Mouse (Mus musculus) heart, embryonic 16.5 days (tissue): ENCODE data around the gene Ap3b1. TPM values are rescaled to one million over a fixed set of nuclear protein-coding genes. Genes with fewer than 3 reads are reported as not detected.
A peak's percentile ranks its signal among the peaks of the same experiment; 100 is the strongest.

Experiments used
- ATAC-seq: fragments of 200-750 bp; cut with Nextera tagmentation; replicated peaks from 2 replicates; pipeline ENCODE4 v1.8.0; 2017; ENCODE audit warnings: moderate number of reproducible peaks; ENCODE audit not compliant: insufficient read depth, low FRiP score; ENCODE audit errors: extremely low read depth
- H3K27ac ChIP-seq: fragments of 300-500 bp; sonication (generic); 2 replicates; pipeline ENCODE4 v1.5.1; 2014; ENCODE audit warnings: mild to moderate bottlenecking, low read length, control low read depth, moderate library complexity
- H3K27me3 ChIP-seq: fragments of 300-500 bp; sonication (generic); 2 replicates; pipeline ENCODE4 v1.6.1; 2014; ENCODE audit warnings: low read length, mixed read lengths; ENCODE audit not compliant: control insufficient read depth, insufficient read depth
- H3K36me3 ChIP-seq: fragments of 300-500 bp; sonication (generic); 2 replicates; pipeline ENCODE4 v1.6.1; 2014; ENCODE audit not compliant: control insufficient read depth, insufficient read depth
- H3K4me1 ChIP-seq: fragments of 300-500 bp; sonication (generic); 2 replicates; pipeline ENCODE4 v1.6.1; 2014; ENCODE audit warnings: low read length, mixed read lengths; ENCODE audit not compliant: control insufficient read depth, insufficient read depth
- H3K4me2 ChIP-seq: fragments of 300-500 bp; sonication (generic); 2 replicates; pipeline ENCODE4 v1.6.1; 2014; ENCODE audit warnings: low read depth, mild to moderate bottlenecking, control low read depth, low read length
- H3K4me3 ChIP-seq: fragments of 300-500 bp; sonication (generic); 2 replicates; pipeline ENCODE4 v1.5.1; 2014; ENCODE audit warnings: mild to moderate bottlenecking, control low read depth, low read length
- H3K9ac ChIP-seq: fragments of 300-500 bp; sonication (generic); 2 replicates; pipeline ENCODE4 v1.6.1; 2014; ENCODE audit warnings: low read length, control low read depth
- H3K9me3 ChIP-seq: fragments of 300-500 bp; sonication (generic); replicated peaks from 2 replicates; pipeline ENCODE4 v1.6.1; 2016; ENCODE audit warnings: low read length; ENCODE audit not compliant: control insufficient read depth
- WGBS: fragments of 180-500 bp; shearing (Covaris S2); extraction: QIAGEN DNeasy Blood & Tissue Kit; methylation state at CpG from one replicate; pipeline ENCODE4 v1.1.7; 2014; 5-methylcytosine and 5-hydroxymethylcytosine counted together
- microRNA-seq: library from miRNA; unstranded; fragments of <30 nt; microRNA quantifications from one replicate; pipeline ENCODE4, GENCODE M21; 2017
- polyA plus RNA-seq: library from polyadenylated mRNA; unstranded; fragments of >200 nt; fragmentation: Nextera tagmentation; extraction: Ambion mirVana; gene quantifications from 2 replicates; pipeline ENCODE4 v1.2.1, GENCODE M21; 2015

Gene Ap3b1
- polyA plus RNA-seq, 1 experiment from 2014 or later = 33.3 TPM

GRCm38 (mm10) chr13:94596386-94597033 is 237.8 kb downstream of the Ap3b1 start:
- Histone ChIP-seq H3K4me1 (peaks cover 9% of the 10 kb centered on the region), H3K27ac (no peak overlapping the region), H3K4me3 (peak overlapping the region; percentile 48), H3K36me3 (no peaks in the 10 kb centered on the region), H3K9me3 (no peaks in the 10 kb centered on the region), H3K27me3 (peaks cover 44% of the 10 kb centered on the region), H3K4me2 (peak overlapping the region; percentile 65), H3K9ac (no peak overlapping the region)
- ATAC-seq = no peak
- WGBS = 17% methylated on average over 20 of the region's 20 CpGs

- H3K4me3 ChIP-seq = no peak overlapping the region
- H3K9me3 ChIP-seq = no peaks in the 10 kb centered on the region
- H3K27me3 ChIP-seq = peaks cover 27% of the 10 kb centered on the region
- WGBS = 56% methylated on average over 8 of the region's 8 CpGs
- no peaks in the 10 kb centered on the region for H3K36me3 ChIP-seq
- H3K9ac ChIP-seq = no peak overlapping the region
- peaks cover 9% of the 10 kb centered on the region for H3K4me1 ChIP-seq
- H3K4me2 ChIP-seq = no peak overlapping the region
- H3K27ac ChIP-seq = no peak overlapping the region
- ATAC-seq = no peak
Measured at GRCm38 (mm10) chr13:94599718-94600117, 241.0 kb downstream of the Ap3b1 start.

- no peak overlapping the region for H3K4me3 ChIP-seq
- H3K27ac ChIP-seq = no peak overlapping the region
- 79% methylated on average over 9 of the region's 9 CpGs for WGBS
- H3K4me2 ChIP-seq = no peak overlapping the region
- no peaks in the 10 kb centered on the region for H3K9me3 ChIP-seq
- H3K27me3 ChIP-seq = no peaks in the 10 kb centered on the region
- no peak for ATAC-seq
- no peak overlapping the region for H3K9ac ChIP-seq
- no peaks in the 10 kb centered on the region for H3K36me3 ChIP-seq
- H3K4me1 ChIP-seq = no peaks in the 10 kb centered on the region; the same call in 1 of the 2 replicates
Measured at GRCm38 (mm10) chr13:94607035-94607860, 248.5 kb downstream of the Ap3b1 start.

DNA sequence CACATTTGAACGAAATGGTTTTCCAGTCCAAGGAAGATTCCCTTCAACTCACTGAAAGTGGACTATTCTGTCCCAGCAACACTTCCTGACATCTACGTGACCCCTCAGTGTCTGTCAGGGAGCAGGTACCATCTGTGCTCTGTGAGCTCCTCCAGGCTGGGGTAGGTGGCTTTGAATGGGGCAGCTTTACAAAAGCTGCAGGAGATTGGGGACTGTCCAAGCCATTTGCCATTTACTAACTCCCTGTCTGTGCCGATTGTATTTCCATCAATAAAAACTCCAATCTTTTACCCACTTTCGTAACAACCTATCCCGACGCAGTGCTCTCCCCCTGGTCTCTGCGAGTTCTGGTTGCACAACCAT is 249.1 kb downstream of the Ap3b1 start:
- Histone ChIP-seq H3K4me1 (no peaks in the 10 kb centered on the region; the same call in 1 of the 2 replicates), H3K4me3 (no peak overlapping the region), H3K27ac (no peak overlapping the region), H3K9ac (no peak overlapping the region), H3K9me3 (no peaks in the 10 kb centered on the region), H3K36me3 (no peaks in the 10 kb centered on the region), H3K27me3 (no peaks in the 10 kb centered on the region), H3K4me2 (no peak overlapping the region)
- 73% methylated on average over 7 of the region's 7 CpGs for WGBS
- no peak for ATAC-seq

DNA sequence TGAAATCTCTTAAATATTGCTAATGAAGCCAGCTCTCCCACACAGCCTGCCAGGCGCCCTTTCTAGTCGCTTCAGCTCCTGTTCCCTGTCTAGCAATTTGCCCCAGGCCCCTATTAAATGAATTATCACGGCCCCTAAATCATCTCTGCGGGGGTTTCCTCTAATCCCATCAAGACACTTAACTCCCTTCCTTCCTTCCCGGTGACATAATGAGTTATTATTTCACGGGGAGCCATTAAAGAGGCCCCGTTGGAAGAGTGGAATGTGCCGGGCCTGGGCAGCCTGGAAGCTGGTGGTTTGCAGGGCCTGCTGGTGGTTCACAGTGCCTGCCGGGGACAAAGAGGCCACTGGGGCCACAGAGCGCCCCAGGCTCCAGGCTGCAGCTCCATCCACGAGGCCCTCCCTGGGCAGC is 249.7 kb downstream of the Ap3b1 start:
- H3K27me3 ChIP-seq = no peaks in the 10 kb centered on the region
- H3K4me2 ChIP-seq = no peak overlapping the region
- H3K9me3 ChIP-seq = no peaks in the 10 kb centered on the region
- H3K4me3 ChIP-seq = no peak overlapping the region
- no peaks in the 10 kb centered on the region for H3K36me3 ChIP-seq
- no peak for ATAC-seq
- H3K9ac ChIP-seq = no peak overlapping the region
- H3K27ac ChIP-seq = no peak overlapping the region
- no peaks in the 10 kb centered on the region; the same call in 1 of the 2 replicates for H3K4me1 ChIP-seq
- WGBS = 23% methylated on average over 11 of the region's 11 CpGs

DNA sequence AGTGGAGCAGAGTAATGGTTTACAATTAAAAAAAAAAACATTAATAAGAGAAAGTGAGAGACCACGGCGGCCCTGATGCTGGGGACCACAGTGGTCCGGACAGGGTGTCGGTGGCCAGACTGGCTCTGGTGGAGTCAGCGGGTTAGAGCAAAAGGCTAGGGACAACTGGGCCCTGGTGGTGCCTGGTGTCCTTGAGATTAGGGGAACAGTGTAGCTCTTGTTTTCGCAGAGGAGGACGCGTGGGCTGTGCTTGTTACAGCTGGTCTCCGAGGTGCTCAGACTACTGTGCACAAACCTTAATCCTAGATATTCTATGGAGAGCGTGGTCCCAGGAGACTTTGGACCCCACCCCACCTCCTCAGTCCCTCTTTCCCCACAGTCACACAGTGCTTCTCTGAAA is 250.2 kb downstream of the Ap3b1 start:
- Histone ChIP-seq H3K4me2 (no peak overlapping the region), H3K9me3 (no peaks in the 10 kb centered on the region), H3K36me3 (no peaks in the 10 kb centered on the region), H3K9ac (no peak overlapping the region), H3K4me3 (no peak overlapping the region), H3K27ac (no peak overlapping the region), H3K27me3 (no peaks in the 10 kb centered on the region), H3K4me1 (no peaks in the 10 kb centered on the region; the same call in 1 of the 2 replicates)
- no peak for ATAC-seq
- WGBS = 74% methylated on average over 10 of the region's 10 CpGs

Small RNA genes lying within 50 kb of the gene (microRNA-seq; reads per million reads assigned to microRNA genes)
- not detected for gene Gm25109

Other genes with a start within 250 kb of the Ap3b1 start
- gene Scamp1, start 73.1 kb upstream of the Ap3b1 start, polyA plus RNA-seq = 25.0 and 25.9 TPM in 2 replicates